Mouse (Mus musculus): ENCODE measurements around the gene Itk. TPM values are rescaled to one million over a fixed set of nuclear protein-coding genes. Genes with fewer than 3 reads are reported as not detected.

Itk gene
- polyA plus RNA-seq, 1 experiment from 2014 or later = 0.22 TPM

GRCm38 (mm10) chr11:46326271-46327015 lies 62.9 kb downstream of the Itk start:
- WGBS = 85% methylated on average over 16 of the region's 16 CpGs
- Histone ChIP-seq H3K9ac (replicated peaks; ENCODE audit: low read depth, low read length) (no peak overlapping the region), H3K4me1 (ENCODE audit: control insufficient read depth, insufficient read depth, low read length) (no peaks in the 10 kb centered on the region), H3K27ac (ENCODE audit: low read length) (no peak overlapping the region), H3K9me3 (ENCODE audit: control insufficient read depth, low read depth, low read length) (no peaks in the 10 kb centered on the region), H3K4me3 (ENCODE audit: low read depth, low read length) (no peak overlapping the region), H3K4me2 (replicated peaks; ENCODE audit: low read depth, low read length) (no peak overlapping the region), H3K36me3 (ENCODE audit: control insufficient read depth, insufficient read depth, low read length) (no peaks in the 10 kb centered on the region), H3K27me3 (ENCODE audit: control insufficient read depth, insufficient read depth, low read length) (no peaks in the 10 kb centered on the region)
- ATAC-seq (ENCODE audit: insufficient number of reproducible peaks, insufficient read depth, low FRiP score, low read depth) = no peak

DNA sequence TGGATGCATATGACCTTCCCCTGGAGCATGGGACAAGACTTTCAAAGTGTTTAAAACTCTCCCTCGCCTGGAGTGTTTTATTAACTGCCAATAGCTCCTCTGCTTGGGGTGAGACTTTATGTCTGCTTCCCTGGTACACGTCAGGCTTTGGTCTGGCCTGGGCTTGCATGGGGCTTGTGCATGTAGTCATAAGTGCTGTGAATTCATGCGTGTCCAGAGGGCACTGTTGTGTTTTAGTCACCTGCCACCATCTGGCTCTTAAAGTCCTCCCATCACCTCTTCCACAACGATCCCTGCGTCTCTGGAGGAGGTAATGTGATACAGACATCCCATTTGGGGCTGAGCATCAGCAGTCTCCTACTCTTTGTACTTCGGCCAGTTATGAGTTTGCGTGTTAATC lies 67.8 kb downstream of the Itk start:
- no peak overlapping the region for H3K4me3 ChIP-seq (ENCODE audit: low read depth, low read length)
- ATAC-seq (ENCODE audit: insufficient number of reproducible peaks, insufficient read depth, low FRiP score, low read depth) = no peak
- 67% methylated on average over 7 of the region's 7 CpGs for WGBS

GRCm38 (mm10) chr11:46314534-46314933 lies 74.8 kb downstream of the Itk start:
- WGBS = 30% methylated on average over 7 of the region's 7 CpGs
- H3K9ac ChIP-seq (replicated peaks; ENCODE audit: low read depth, low read length) = no peak overlapping the region

More for the DNA sequence above, 67.8 kb downstream of the Itk start:
- Histone ChIP-seq H3K9ac (replicated peaks; ENCODE audit: low read depth, low read length) (no peak overlapping the region), H3K4me2 (replicated peaks; ENCODE audit: low read depth, low read length) (no peak overlapping the region), H3K36me3 (ENCODE audit: control insufficient read depth, insufficient read depth, low read length) (no peaks in the 10 kb centered on the region), H3K27ac (ENCODE audit: low read length) (no peak overlapping the region), H3K27me3 (ENCODE audit: control insufficient read depth, insufficient read depth, low read length) (no peaks in the 10 kb centered on the region), H3K4me1 (ENCODE audit: control insufficient read depth, insufficient read depth, low read length) (no peaks in the 10 kb centered on the region), H3K9me3 (ENCODE audit: control insufficient read depth, low read depth, low read length) (no peaks in the 10 kb centered on the region)

DNA sequence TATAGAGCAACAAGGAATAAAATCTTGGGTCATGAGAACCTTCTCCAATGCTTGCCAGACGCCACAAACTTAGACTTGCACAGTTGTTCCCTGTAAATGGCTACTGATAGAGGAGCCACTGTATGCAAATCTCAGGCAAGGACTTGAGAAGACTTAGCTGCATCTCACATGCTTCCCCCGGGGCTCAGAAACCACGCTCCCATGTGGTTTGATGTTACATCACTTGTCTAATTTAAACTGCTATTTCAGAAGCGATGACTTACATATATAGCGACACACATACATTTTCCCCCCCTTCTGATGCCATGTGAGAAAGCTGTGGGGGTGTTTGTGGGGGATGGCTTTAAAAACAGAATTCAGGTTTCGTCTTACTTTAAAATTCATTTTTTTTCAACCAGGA lies 75.5 kb downstream of the Itk start:
- Histone ChIP-seq H3K9ac (replicated peaks; ENCODE audit: low read depth, low read length) (no peak overlapping the region), H3K4me2 (replicated peaks; ENCODE audit: low read depth, low read length) (no peak overlapping the region), H3K4me1 (ENCODE audit: control insufficient read depth, insufficient read depth, low read length) (peaks cover 13% of the 10 kb centered on the region), H3K4me3 (ENCODE audit: low read depth, low read length) (no peak overlapping the region), H3K27ac (ENCODE audit: low read length) (no peak overlapping the region), H3K27me3 (ENCODE audit: control insufficient read depth, insufficient read depth, low read length) (no peaks in the 10 kb centered on the region), H3K9me3 (ENCODE audit: control insufficient read depth, low read depth, low read length) (no peaks in the 10 kb centered on the region), H3K36me3 (ENCODE audit: control insufficient read depth, insufficient read depth, low read length) (no peaks in the 10 kb centered on the region)
- 82% methylated on average over 6 of the region's 6 CpGs for WGBS
- ATAC-seq (ENCODE audit: insufficient number of reproducible peaks, insufficient read depth, low FRiP score, low read depth) = no peak

More at GRCm38 (mm10) chr11:46314534-46314933, 74.8 kb downstream of the Itk start:
- Histone ChIP-seq H3K4me2 (replicated peaks; ENCODE audit: low read depth, low read length) (no peak overlapping the region), H3K27ac (ENCODE audit: low read length) (no peak overlapping the region), H3K4me3 (ENCODE audit: low read depth, low read length) (no peak overlapping the region), H3K36me3 (ENCODE audit: control insufficient read depth, insufficient read depth, low read length) (no peaks in the 10 kb centered on the region), H3K27me3 (ENCODE audit: control insufficient read depth, insufficient read depth, low read length) (no peaks in the 10 kb centered on the region), H3K9me3 (ENCODE audit: control insufficient read depth, low read depth, low read length) (no peaks in the 10 kb centered on the region), H3K4me1 (ENCODE audit: control insufficient read depth, insufficient read depth, low read length) (peaks cover 13% of the 10 kb centered on the region)
- no peak for ATAC-seq (ENCODE audit: insufficient number of reproducible peaks, insufficient read depth, low FRiP score, low read depth)

GRCm38 (mm10) chr11:46312523-46313035 lies 76.7 kb downstream of the Itk start, which contains the start of gene Cyfip2:
TSS of gene Cyfip2 (minus strand) at chr11:46312859.
- H3K9me3 ChIP-seq (ENCODE audit: control insufficient read depth, low read depth, low read length) = no peaks in the 10 kb centered on the region
- 6% methylated on average over 14 of the region's 14 CpGs for WGBS
- H3K4me2 ChIP-seq (replicated peaks; ENCODE audit: low read depth, low read length) = peak within 1 kb of the TSS; percentile 97
- peak within 1 kb of the TSS; percentile 48 for H3K9ac ChIP-seq (replicated peaks; ENCODE audit: low read depth, low read length)
- peak within 1 kb of the TSS; percentile 70 for H3K4me3 ChIP-seq (ENCODE audit: low read depth, low read length)
- no peaks in the 10 kb centered on the region for H3K27me3 ChIP-seq (ENCODE audit: control insufficient read depth, insufficient read depth, low read length)
- H3K4me1 ChIP-seq (ENCODE audit: control insufficient read depth, insufficient read depth, low read length) = peaks cover 13% of the 10 kb centered on the region
- ATAC-seq (ENCODE audit: insufficient number of reproducible peaks, insufficient read depth, low FRiP score, low read depth) = no peak
- peak within 1 kb of the TSS; percentile 55; the same call in 1 of the 2 replicates for H3K27ac ChIP-seq (ENCODE audit: low read length)
- H3K36me3 ChIP-seq (ENCODE audit: control insufficient read depth, insufficient read depth, low read length) = no peaks in the 10 kb centered on the region

DNA sequence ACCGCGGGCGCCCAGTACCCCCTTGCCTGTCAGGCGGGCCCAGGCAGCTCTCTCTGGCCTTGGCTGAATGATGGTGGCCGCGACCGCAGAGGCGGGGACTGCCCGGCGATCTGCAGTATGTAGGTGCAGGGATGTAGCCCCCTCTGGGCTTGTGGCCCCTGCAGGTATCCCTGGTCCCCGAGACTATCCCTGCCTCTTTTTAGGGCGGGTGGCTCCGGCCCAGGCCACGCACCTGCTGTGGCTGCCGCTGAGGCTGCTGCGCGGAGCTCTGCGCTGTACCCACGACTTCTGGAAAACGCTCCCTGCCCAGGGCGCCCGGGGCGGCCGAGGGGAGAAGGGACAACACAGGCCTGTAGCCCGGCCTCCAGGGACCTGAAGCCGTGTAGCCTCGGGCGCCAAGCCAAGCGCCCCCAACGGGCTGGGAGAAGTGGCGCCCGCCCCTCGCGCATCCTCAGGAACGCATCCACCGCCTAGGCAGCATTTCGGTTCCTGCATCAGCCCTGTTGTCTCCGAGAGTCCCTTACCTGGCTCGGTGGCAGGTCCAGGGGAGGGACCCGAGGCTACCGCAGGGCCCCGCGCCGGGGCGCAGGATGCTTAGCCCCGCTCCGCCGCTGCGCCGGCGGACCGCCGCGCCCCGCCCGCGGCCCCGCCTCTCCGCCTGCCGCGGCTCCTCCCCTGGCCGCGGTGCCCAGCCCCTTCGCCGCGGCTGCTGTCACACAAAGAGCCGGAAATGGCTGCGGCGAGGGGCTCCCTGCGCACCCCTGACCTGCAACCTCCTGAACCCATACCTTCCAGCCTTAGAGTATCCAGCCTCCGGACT lies 77.4 kb downstream of the Itk start:
- WGBS = under 1% methylated on average over 55 of the region's 71 CpGs
- Histone ChIP-seq H3K27me3 (ENCODE audit: control insufficient read depth, insufficient read depth, low read length) (no peaks in the 10 kb centered on the region), H3K4me2 (replicated peaks; ENCODE audit: low read depth, low read length) (peak overlapping the region; percentile 97), H3K27ac (ENCODE audit: low read length) (peak overlapping the region; percentile 55; the same call in 1 of the 2 replicates), H3K36me3 (ENCODE audit: control insufficient read depth, insufficient read depth, low read length) (no peaks in the 10 kb centered on the region), H3K4me1 (ENCODE audit: control insufficient read depth, insufficient read depth, low read length) (peaks cover 13% of the 10 kb centered on the region), H3K4me3 (ENCODE audit: low read depth, low read length) (peak overlapping the region; percentile 70), H3K9me3 (ENCODE audit: control insufficient read depth, low read depth, low read length) (no peaks in the 10 kb centered on the region), H3K9ac (replicated peaks; ENCODE audit: low read depth, low read length) (peak overlapping the region; percentile 48)
- ATAC-seq (ENCODE audit: insufficient number of reproducible peaks, insufficient read depth, low FRiP score, low read depth) = peak; percentile 85

DNA sequence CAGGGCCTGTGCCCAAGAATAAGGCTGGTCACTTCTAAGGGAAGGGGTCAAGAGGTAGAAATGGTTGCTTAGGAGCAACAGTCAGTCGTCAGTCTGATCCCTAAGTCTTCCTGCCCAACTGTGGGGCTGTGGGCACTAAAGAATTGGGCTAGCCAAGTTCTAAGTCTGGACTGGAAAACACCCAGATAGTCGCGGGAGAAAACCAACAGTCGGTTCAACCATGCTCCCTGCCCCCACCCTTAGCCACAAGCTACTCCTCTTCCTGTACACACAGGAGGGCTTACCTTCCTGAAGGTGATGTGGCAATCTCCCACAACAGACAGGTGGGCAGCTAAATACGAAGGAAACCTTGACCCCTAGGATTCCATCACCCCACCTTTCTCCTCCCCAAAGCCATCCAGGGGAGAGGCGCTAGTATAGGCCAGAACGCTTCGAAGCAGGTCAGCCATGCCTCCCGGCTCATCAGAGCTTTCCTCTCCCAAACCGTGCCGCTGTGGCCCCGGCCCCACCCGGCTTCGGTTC lies 78.1 kb downstream of the Itk start:
- H3K9me3 ChIP-seq (ENCODE audit: control insufficient read depth, low read depth, low read length) = no peaks in the 10 kb centered on the region
- peak; percentile 14; the same call in 1 of the 2 replicates for ATAC-seq (ENCODE audit: insufficient number of reproducible peaks, insufficient read depth, low FRiP score, low read depth)
- H3K27ac ChIP-seq (ENCODE audit: low read length) = no peak overlapping the region
- H3K27me3 ChIP-seq (ENCODE audit: control insufficient read depth, insufficient read depth, low read length) = no peaks in the 10 kb centered on the region
- H3K36me3 ChIP-seq (ENCODE audit: control insufficient read depth, insufficient read depth, low read length) = no peaks in the 10 kb centered on the region
- H3K4me3 ChIP-seq (ENCODE audit: low read depth, low read length) = peak overlapping the region; percentile 70
- peak overlapping the region; percentile 48 for H3K9ac ChIP-seq (replicated peaks; ENCODE audit: low read depth, low read length)
- peak overlapping the region; percentile 97 for H3K4me2 ChIP-seq (replicated peaks; ENCODE audit: low read depth, low read length)
- WGBS = 8% methylated on average over 14 of the region's 14 CpGs
- H3K4me1 ChIP-seq (ENCODE audit: control insufficient read depth, insufficient read depth, low read length) = peaks cover 13% of the 10 kb centered on the region

- WGBS = 61% methylated on average over 5 of the region's 5 CpGs
- ATAC-seq (ENCODE audit: insufficient number of reproducible peaks, insufficient read depth, low FRiP score, low read depth) = no peak
Measured at GRCm38 (mm10) chr11:46310647-46311063, 78.7 kb downstream of the Itk start.

More at GRCm38 (mm10) chr11:46310647-46311063, 78.7 kb downstream of the Itk start:
- Histone ChIP-seq H3K36me3 (ENCODE audit: control insufficient read depth, insufficient read depth, low read length) (no peaks in the 10 kb centered on the region), H3K9ac (replicated peaks; ENCODE audit: low read depth, low read length) (no peak overlapping the region), H3K4me1 (ENCODE audit: control insufficient read depth, insufficient read depth, low read length) (peaks cover 13% of the 10 kb centered on the region), H3K9me3 (ENCODE audit: control insufficient read depth, low read depth, low read length) (no peaks in the 10 kb centered on the region), H3K4me2 (replicated peaks; ENCODE audit: low read depth, low read length) (peak overlapping the region; percentile 97), H3K27ac (ENCODE audit: low read length) (no peak overlapping the region), H3K27me3 (ENCODE audit: control insufficient read depth, insufficient read depth, low read length) (no peaks in the 10 kb centered on the region), H3K4me3 (ENCODE audit: low read depth, low read length) (peak overlapping the region; percentile 70; the same call in 1 of the 2 replicates)

Measured in stomach, embryonic 14.5 days (tissue).